Mouse (Mus musculus) lung, adult 2 months (tissue): ENCODE measurements around the gene Fstl4. TPM values are rescaled to one million over a fixed set of nuclear protein-coding genes. Genes with fewer than 3 reads are reported as not detected.

Experiments used
- DNase-seq: peaks from one replicate; pipeline ENCODE4 v3.0.0; 2022
- H3K4me1 ChIP-seq: fragments of 200-500 bp; 2 replicates; pipeline ENCODE4 v1.6.1; 2011; ENCODE audit warnings: low read length; ENCODE audit not compliant: control insufficient read depth, insufficient read depth
- H3K4me3 ChIP-seq: fragments of 200-500 bp; replicated peaks from 2 replicates; pipeline ENCODE3; 2011; ENCODE audit warnings: low read depth, mild to moderate bottlenecking, control low read depth, low read length; ENCODE audit errors: extremely low read depth
- CTCF ChIP-seq: fragments of 200-500 bp; IDR thresholded peaks from 2 replicates; pipeline ENCODE4 v1.5.1; 2011; ENCODE audit warnings: mild to moderate bottlenecking, low read length, control low read depth; ENCODE audit not compliant: insufficient read depth
- POLR2A ChIP-seq: fragments of 200-500 bp; IDR thresholded peaks from 2 replicates; pipeline ENCODE4 v1.6.1; 2011; ENCODE audit warnings: low read depth, mild to moderate bottlenecking, control low read depth, low read length, borderline replicate concordance; ENCODE audit errors: extremely low read depth
- WGBS: fragments of 180-500 bp; shearing (Covaris S2); methylation state at CpG from one replicate; pipeline ENCODE4 v1.1.7; 2018; 5-methylcytosine and 5-hydroxymethylcytosine counted together
- polyA plus RNA-seq: library from polyadenylated mRNA; depleted of rRNA; stranded (reverse); fragments of >200 nt; gene quantifications from 2 replicates; pipeline ENCODE4 v1.2.3, GENCODE M21; 2012

The Fstl4 gene
- polyA plus RNA-seq, 1 experiment: 0.56 TPM

DNA sequence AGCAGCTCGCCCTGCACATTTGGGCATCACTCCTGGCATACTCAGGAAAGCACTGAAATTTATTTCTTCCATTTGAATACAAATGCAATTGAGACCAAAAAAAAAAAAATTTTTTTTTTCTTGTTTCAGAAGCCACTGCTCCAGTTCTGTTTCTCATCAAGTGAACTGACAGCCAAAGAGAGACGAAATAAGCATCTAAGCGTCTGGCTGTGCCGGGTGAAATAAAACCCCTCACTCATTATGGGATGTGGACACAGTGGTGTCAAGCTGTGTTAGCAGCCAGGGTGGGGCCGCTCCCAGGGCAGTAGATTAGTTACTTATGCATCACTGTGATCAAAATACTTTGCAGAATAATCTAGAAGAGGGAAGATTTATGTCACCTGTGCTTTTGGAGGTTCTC lies 327.2 kb downstream of the Fstl4 start:
- no peak for DNase-seq
- H3K4me3 ChIP-seq: no peak overlapping the region
- no peak for TF ChIP-seq CTCF
- TF ChIP-seq POLR2A: no peak
- 66% methylated on average over 5 of the region's 5 CpGs for WGBS
- H3K4me1 ChIP-seq: no peaks in the 10 kb centered on the region

GRCm38 (mm10) chr11:53096871-53097270 lies 332.4 kb downstream of the Fstl4 start:
- H3K4me3 ChIP-seq: no peak overlapping the region
- no peak for TF ChIP-seq CTCF
- no peak for TF ChIP-seq POLR2A
- WGBS: 74% methylated on average over 9 of the region's 9 CpGs
- DNase-seq: no peak
- no peaks in the 10 kb centered on the region for H3K4me1 ChIP-seq

- no peak overlapping the region for H3K4me3 ChIP-seq
- H3K4me1 ChIP-seq: no peaks in the 10 kb centered on the region
- WGBS: 79% methylated on average over 8 of the region's 8 CpGs
- DNase-seq: no peak
- TF ChIP-seq POLR2A (no peak), CTCF (no peak)
Observed at GRCm38 (mm10) chr11:53097331-53097730, 332.9 kb downstream of the Fstl4 start.

DNA sequence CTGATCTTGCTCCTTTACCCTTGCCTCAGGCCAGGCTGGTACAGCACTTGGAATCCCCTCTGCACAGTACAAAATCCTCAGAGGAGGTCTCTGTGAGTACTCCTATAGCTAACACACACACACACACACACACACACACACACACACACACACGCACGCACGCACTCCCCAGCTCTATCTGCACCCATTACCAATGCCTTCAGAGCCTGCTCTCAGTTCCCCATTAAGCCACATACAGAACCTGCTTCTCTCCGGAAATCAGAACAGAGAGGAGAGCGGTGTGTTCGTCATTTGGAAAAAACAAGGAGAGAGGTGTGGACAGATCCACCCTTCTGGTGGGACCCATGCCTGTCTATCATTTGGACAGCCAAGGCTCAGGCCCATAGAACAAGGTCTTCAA lies 333.4 kb downstream of the Fstl4 start:
- no peak for DNase-seq
- TF ChIP-seq CTCF (no peak), POLR2A (no peak)
- WGBS: 89% methylated on average over 6 of the region's 6 CpGs
- Histone ChIP-seq H3K4me1 (no peaks in the 10 kb centered on the region), H3K4me3 (no peak overlapping the region)

DNA sequence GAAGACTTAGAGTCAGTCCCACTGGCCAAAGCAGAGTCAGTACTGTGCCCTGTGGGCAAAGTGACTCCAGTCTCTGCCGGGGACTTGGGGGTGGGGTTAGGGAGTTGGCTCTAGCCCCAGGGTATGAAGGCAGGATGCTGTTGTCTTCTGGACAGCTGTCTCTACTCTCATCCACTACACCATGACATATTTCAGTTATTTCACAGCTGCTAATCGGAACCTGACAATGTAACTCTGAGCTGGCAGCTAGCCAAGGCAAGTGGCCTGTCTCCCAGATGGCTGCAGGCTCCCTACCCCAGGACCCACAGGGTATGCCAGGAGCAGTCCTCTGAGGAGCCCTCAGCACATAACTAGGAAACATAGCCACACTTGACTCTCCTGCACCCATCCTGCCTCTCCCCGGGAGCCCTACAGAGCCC lies 334.4 kb downstream of the Fstl4 start:
- H3K4me3 ChIP-seq: no peak overlapping the region

DNA sequence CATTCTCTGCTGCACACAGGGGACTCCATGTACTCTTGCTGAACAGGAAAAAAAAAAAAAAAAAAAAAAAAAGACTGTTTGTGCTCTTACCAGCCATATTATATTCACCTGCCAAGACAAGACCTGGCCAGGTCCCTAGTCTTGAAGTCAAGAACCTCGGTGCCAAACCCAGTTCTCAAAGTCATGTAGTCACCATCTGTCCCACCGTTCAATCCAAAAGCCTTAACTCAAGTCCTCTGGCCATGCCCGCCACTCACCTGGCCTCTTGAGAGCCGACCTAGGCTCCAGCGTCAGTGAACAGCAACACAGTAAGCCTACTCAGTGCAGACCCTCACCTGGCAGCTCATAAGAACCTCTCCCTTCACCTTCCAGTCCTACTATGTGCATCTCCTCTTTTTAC lies 334.9 kb downstream of the Fstl4 start:
- no peak overlapping the region for H3K4me3 ChIP-seq
- H3K4me1 ChIP-seq: no peaks in the 10 kb centered on the region
- DNase-seq: no peak
- 74% methylated on average over 5 of the region's 5 CpGs for WGBS
- no peak for TF ChIP-seq POLR2A
- TF ChIP-seq CTCF: no peak

More for the DNA sequence above, 334.4 kb downstream of the Fstl4 start:
- H3K4me1 ChIP-seq: no peaks in the 10 kb centered on the region
- WGBS: 39% methylated on average over 3 of the region's 3 CpGs
- DNase-seq: no peak
- TF ChIP-seq CTCF: no peak
- no peak for TF ChIP-seq POLR2A

DNA sequence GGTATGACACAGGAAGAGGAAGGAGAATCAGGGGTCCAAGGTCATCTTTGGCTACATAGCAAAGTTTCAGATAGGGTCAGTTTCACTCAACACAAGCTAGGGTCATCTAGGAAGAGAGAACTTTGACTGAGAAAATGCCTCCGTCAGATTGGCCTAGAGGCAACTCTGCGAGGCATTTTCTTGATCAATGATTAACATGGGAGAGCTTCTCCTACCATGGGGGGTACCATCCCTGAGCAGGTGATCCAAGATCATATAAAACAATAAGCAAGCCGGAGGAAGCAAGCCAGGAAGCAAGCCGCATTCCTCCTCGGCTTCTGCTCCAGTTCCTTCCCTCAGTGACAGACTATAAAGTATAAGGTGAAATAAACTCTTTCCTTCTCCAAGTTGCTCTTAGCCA lies 337.3 kb downstream of the Fstl4 start:
- H3K4me1 ChIP-seq: no peaks in the 10 kb centered on the region
- TF ChIP-seq POLR2A: no peak
- no peak for TF ChIP-seq CTCF
- WGBS: 73% methylated on average over 5 of the region's 5 CpGs
- DNase-seq: no peak
- no peak overlapping the region for H3K4me3 ChIP-seq

GRCm38 (mm10) chr11:53103601-53104325 lies 339.3 kb downstream of the Fstl4 start:
- no peaks in the 10 kb centered on the region for H3K4me1 ChIP-seq
- TF ChIP-seq CTCF (no peak), POLR2A (no peak)
- 53% methylated on average over 10 of the region's 10 CpGs for WGBS
- no peak overlapping the region for H3K4me3 ChIP-seq
- DNase-seq: no peak

DNA sequence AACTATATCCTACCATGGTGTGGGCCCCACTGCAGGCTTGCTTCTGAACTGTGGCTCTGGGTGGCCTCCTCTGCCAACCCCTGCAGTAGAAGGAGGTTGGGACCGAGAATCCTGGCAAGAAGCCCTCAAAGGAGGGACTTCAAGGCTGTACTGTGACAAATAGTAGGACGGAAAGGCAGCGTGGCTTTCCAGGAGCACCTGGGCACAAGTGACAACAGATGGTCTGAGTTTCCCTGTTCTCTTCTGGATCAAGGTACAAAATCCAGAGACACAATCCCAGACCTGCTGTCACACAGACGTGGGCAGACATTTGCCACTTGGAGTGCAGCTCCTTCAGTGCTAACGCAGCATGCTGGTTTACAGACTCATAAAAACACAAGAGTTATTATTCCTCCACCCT lies 343.3 kb downstream of the Fstl4 start:
- WGBS: 61% methylated on average over 5 of the region's 5 CpGs
- H3K4me3 ChIP-seq: no peak overlapping the region
- TF ChIP-seq CTCF (no peak), POLR2A (no peak)
- H3K4me1 ChIP-seq: no peaks in the 10 kb centered on the region
- no peak for DNase-seq

DNA sequence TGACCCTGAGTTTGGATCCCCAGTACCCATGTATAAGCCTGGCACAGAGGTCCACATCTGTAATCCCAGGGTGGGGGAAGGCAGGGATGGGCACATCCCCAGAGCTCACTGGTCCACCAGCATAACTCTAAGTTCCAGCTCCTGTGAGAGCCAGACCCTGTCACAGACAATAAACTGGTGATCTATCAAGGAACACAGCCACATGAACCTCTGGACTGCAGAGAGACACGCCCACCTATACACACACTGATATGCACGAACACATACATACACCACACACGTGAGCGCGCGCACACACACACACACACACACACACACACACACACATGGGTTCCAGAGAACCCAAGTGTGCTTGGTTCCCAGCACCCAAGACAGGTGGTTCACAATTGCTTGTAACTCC lies 344.4 kb downstream of the Fstl4 start:
- Histone ChIP-seq H3K4me3 (no peak overlapping the region), H3K4me1 (no peaks in the 10 kb centered on the region)
- TF ChIP-seq POLR2A: no peak
- no peak for TF ChIP-seq CTCF
- DNase-seq: no peak
- WGBS: 88% methylated on average over 6 of the region's 6 CpGs
